Mouse (Mus musculus): ENCODE data around the gene Ubald1. TPM values are rescaled to one million over a fixed set of nuclear protein-coding genes. Genes with fewer than 3 reads are reported as not detected.
A peak's percentile ranks its signal among the peaks of the same experiment; 100 is the strongest.

Gene Ubald1
- total and polyA plus RNA-seq, 3 experiments: 9.6 to 53.7 (median 11.6) TPM

DNA sequence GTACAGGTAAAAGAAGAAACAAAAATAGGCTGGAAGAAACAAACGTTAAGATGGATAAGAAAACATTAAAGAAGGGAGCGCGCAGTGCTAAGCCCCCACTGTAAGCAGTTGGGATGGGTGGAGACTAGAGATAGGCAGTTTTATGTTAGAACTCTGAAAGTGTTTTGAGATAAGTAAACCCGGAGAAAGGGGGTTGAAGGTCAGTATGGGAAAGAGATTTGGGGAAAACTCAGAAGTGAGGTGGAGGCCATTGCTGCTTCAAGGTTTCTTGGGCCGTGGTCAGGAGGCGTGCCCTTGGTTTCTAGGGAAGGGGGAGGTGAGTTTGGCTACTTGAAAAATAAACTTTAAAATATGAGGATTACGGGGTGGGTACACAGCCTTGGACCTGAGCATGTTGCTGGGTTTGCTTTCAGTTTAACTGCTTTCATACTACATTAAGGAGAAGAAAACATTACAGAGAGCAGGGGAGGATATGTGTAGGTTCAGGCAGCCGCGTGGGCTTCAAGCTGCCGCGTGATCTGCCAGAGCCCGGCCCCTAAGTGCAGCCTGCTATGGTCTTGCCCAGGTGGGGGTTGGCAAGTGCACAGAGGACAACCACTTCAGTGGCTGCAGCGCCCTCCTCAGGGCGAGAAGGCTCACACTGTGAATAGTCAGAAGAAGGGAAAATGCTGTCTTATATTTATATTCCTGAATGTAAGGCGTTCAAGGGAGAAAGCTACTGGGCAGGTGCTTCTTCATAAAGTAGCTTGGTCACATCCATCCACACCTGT lies 48.3 kb downstream of the Ubald1 start:
- Histone ChIP-seq H3K9me3 (replicated peaks; ENCODE audit: low read length) (no peaks in the 10 kb centered on the region), H3K9ac (ENCODE audit: insufficient read depth, low read depth) (no peak overlapping the region), H3K27ac (ENCODE audit: insufficient read depth, low read depth) (no peak overlapping the region), H3K79me2 (replicated peaks; ENCODE audit: control insufficient read depth, extremely low read depth, insufficient read depth, poor library complexity, severe bottlenecking) (no peaks in the 10 kb centered on the region), H3K4me1 (ENCODE audit: control insufficient read depth in 1 of 2, insufficient read depth in 2 of 2) (peaks cover 3 to 5% of the 10 kb centered on the region in 2 experiments; a peak in 2 of 4 replicates), H3K4me3 (replicated peaks in 1 of 3; ENCODE audit: low read depth in 2 of 3, low read length in 2 of 3, poor library complexity in 1 of 3) (no peak overlapping the region), H3K36me3 (replicated peaks in 1 of 2; ENCODE audit: control insufficient read depth in 1 of 2, insufficient read depth in 1 of 2, low read length in 1 of 2) (no peaks in the 10 kb centered on the region), H3K27me3 (replicated peaks) (no peaks in the 10 kb centered on the region), H3K4me2 (ENCODE audit: insufficient read depth, low read depth, poor library complexity, severe bottlenecking) (no peak overlapping the region)
- dilution Hi-C loops (cut with MboI; ENCODE audit: extremely low pct_ligation_motif_present, extremely low pct_unique_long_range_greater_than_20kb, low sequenced_read_pairs) (no loop called here), in situ Hi-C loops (cut with MboI; ENCODE audit: low pct_ligation_motif_present, low pct_unique_long_range_greater_than_20kb, low sequenced_read_pairs) (no loop called here)
- no peak for DNase-seq (ENCODE audit: extremely low read depth)
- TF ChIP-seq RAD21 (IDR thresholded peaks at IDR 0.05; ENCODE audit: low read depth, low read length) (no peak; the same call in 1 of the 2 replicates), CTCF (conservative IDR thresholded peaks at IDR 0.05 in 1 of 2, IDR thresholded peaks at IDR 0.05 in 1 of 2; ENCODE audit: low read depth in 2 of 2, low read length in 2 of 2) (peak in 1 of 2 experiments; percentile 30; a peak in 2 of 4 replicates)

DNA sequence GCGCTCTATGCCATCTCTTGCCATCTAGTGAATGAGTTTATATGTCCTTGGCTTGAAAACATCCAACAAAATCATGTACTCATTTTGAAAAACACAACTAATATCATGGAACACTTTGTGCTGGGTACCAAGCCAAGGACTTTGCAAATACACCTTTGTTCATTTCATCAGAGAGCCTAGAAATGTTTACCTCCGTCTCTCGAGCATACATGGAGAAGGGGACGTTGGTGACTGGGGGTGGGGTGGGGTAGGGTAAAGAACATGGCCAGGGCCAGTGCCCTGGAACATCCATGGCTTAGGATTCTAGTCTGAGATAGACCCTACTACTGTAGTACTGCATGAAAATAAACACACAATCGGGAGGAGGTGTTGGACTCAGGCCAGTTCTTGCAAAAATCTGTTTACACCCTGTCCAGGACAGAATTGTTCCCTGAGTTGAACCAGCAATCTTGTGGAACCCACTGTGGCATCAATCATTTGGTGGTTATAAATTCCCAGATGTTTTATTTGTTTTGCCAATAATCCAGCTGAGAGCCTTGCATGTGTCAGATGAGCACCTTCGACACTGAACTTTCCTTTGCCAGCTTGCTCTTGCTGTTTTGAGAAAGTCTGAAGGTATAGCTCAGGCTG lies 50.7 kb downstream of the Ubald1 start:
- no peak for DNase-seq (ENCODE audit: extremely low read depth)
- no peaks in the 10 kb centered on the region for H3K27me3 ChIP-seq (replicated peaks)
- in situ Hi-C loops (cut with MboI; ENCODE audit: low pct_ligation_motif_present, low pct_unique_long_range_greater_than_20kb, low sequenced_read_pairs): no loop called here
- dilution Hi-C loops (cut with MboI; ENCODE audit: extremely low pct_ligation_motif_present, extremely low pct_unique_long_range_greater_than_20kb, low sequenced_read_pairs): no loop called here
- H3K27ac ChIP-seq (ENCODE audit: insufficient read depth, low read depth): no peak overlapping the region
- no peaks in the 10 kb centered on the region for H3K79me2 ChIP-seq (replicated peaks; ENCODE audit: control insufficient read depth, extremely low read depth, insufficient read depth, poor library complexity, severe bottlenecking)
- TF ChIP-seq ZNF384 (IDR thresholded peaks at IDR 0.05; ENCODE audit: low read depth, low read length): no peak
- no peak overlapping the region for H3K4me2 ChIP-seq (ENCODE audit: insufficient read depth, low read depth, poor library complexity, severe bottlenecking)
- H3K36me3 ChIP-seq (replicated peaks in 1 of 2; ENCODE audit: control insufficient read depth in 1 of 2, insufficient read depth in 1 of 2, low read length in 1 of 2): no peaks in the 10 kb centered on the region
- H3K4me1 ChIP-seq (ENCODE audit: control insufficient read depth in 1 of 2, insufficient read depth in 2 of 2): peaks cover 3 to 5% of the 10 kb centered on the region in 2 experiments; a peak in 2 of 4 replicates
- H3K9me3 ChIP-seq (replicated peaks; ENCODE audit: low read length): no peaks in the 10 kb centered on the region
- no peak overlapping the region for H3K4me3 ChIP-seq (replicated peaks in 1 of 3; ENCODE audit: low read depth in 2 of 3, low read length in 2 of 3, poor library complexity in 1 of 3)
- H3K9ac ChIP-seq (ENCODE audit: insufficient read depth, low read depth): no peak overlapping the region

DNA sequence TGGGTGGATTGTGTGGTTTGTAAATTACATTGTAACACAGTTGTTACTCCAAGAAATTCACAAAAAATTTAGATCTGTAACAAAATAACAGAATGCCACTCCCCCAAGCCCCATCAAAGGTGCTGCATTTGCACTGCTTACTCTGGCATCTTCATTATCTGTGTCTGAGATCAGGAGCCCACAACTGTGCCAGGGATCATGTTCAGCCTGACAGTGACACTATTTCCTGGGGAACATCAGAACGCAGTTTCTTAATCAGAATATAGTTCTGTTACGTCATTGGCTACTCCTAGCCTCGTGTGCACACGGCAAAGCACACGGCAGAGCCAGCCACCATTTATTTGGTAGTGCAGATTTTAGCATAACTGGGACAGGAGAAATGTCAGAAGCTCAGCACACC lies 52.5 kb downstream of the Ubald1 start:
- Histone ChIP-seq H3K9ac (ENCODE audit: insufficient read depth, low read depth) (no peak overlapping the region), H3K79me2 (replicated peaks; ENCODE audit: control insufficient read depth, extremely low read depth, insufficient read depth, poor library complexity, severe bottlenecking) (no peaks in the 10 kb centered on the region), H3K9me3 (replicated peaks; ENCODE audit: low read length) (no peaks in the 10 kb centered on the region), H3K36me3 (replicated peaks in 1 of 2; ENCODE audit: control insufficient read depth in 1 of 2, insufficient read depth in 1 of 2, low read length in 1 of 2) (no peaks in the 10 kb centered on the region), H3K4me2 (ENCODE audit: insufficient read depth, low read depth, poor library complexity, severe bottlenecking) (no peak overlapping the region), H3K4me3 (replicated peaks in 1 of 3; ENCODE audit: low read depth in 2 of 3, low read length in 2 of 3, poor library complexity in 1 of 3) (no peak overlapping the region), H3K4me1 (ENCODE audit: control insufficient read depth in 1 of 2, insufficient read depth in 2 of 2) (no peaks in the 10 kb centered on the region), H3K27ac (ENCODE audit: insufficient read depth, low read depth) (no peak overlapping the region), H3K27me3 (replicated peaks) (no peaks in the 10 kb centered on the region)
- in situ Hi-C loops (cut with MboI; ENCODE audit: low pct_ligation_motif_present, low pct_unique_long_range_greater_than_20kb, low sequenced_read_pairs) (no loop called here), dilution Hi-C loops (cut with MboI; ENCODE audit: extremely low pct_ligation_motif_present, extremely low pct_unique_long_range_greater_than_20kb, low sequenced_read_pairs) (no loop called here)
- TF ChIP-seq GABPA (IDR thresholded peaks at IDR 0.05; ENCODE audit: insufficient replicate concordance, low read depth, low read length) (no peak), RAD21 (IDR thresholded peaks at IDR 0.05; ENCODE audit: low read depth, low read length) (no peak), CTCF (conservative IDR thresholded peaks at IDR 0.05 in 1 of 2, IDR thresholded peaks at IDR 0.05 in 1 of 2; ENCODE audit: low read depth in 2 of 2, low read length in 2 of 2) (no peak), KAT2A (IDR thresholded peaks at IDR 0.05; ENCODE audit: insufficient replicate concordance, low read length) (no peak), NRF1 (IDR thresholded peaks at IDR 0.05; ENCODE audit: low read depth, low read length) (no peak), UBTF (IDR thresholded peaks at IDR 0.05; ENCODE audit: low read depth, low read length) (no peak), ZNF384 (IDR thresholded peaks at IDR 0.05; ENCODE audit: low read depth, low read length) (no peak), EP300 (IDR thresholded peaks at IDR 0.05; ENCODE audit: low read length) (no peak), MAZ (IDR thresholded peaks at IDR 0.05; ENCODE audit: low read depth, low read length) (no peak), ELF1 (IDR thresholded peaks at IDR 0.05; ENCODE audit: low read depth, low read length) (no peak), E2F4 (IDR thresholded peaks at IDR 0.05; ENCODE audit: insufficient replicate concordance, low read depth, low read length) (no peak)
- DNase-seq (ENCODE audit: extremely low read depth): no peak

Other genes with a start within 250 kb of the Ubald1 start
- gene Vasn, start 240.4 kb downstream of the Ubald1 start, total RNA-seq (2012; rRNA removed): 1.4 and 2.0 TPM in 2 replicates
- 2.2 TPM in 2 replicates for gene Vasn, start 240.4 kb downstream of the Ubald1 start, total RNA-seq (2014; rRNA removed)
- gene Vasn, start 240.4 kb downstream of the Ubald1 start, polyA plus RNA-seq (2012; ENCODE audit: insufficient read length, low read depth): 4.1 and 5.0 TPM in 2 replicates
- gene Dnaja3, start 240.3 kb downstream of the Ubald1 start, total RNA-seq (2012; rRNA removed): 80.4 and 81.8 TPM in 2 replicates
- 85.1 and 85.3 TPM in 2 replicates for gene Dnaja3, start 240.3 kb downstream of the Ubald1 start, total RNA-seq (2014; rRNA removed)
- 51.5 and 56.6 TPM in 2 replicates for gene Dnaja3, start 240.3 kb downstream of the Ubald1 start, polyA plus RNA-seq (2012; ENCODE audit: insufficient read length, low read depth)
- 19.8 and 20.0 TPM in 2 replicates for gene Coro7, start 200.5 kb downstream of the Ubald1 start, total RNA-seq (2012; rRNA removed)
- 5.7 and 6.1 TPM in 2 replicates for gene Coro7, start 200.5 kb downstream of the Ubald1 start, total RNA-seq (2014; rRNA removed)
- 40.2 and 43.2 TPM in 2 replicates for gene Coro7, start 200.5 kb downstream of the Ubald1 start, polyA plus RNA-seq (2012; ENCODE audit: insufficient read length, low read depth)
- 20.0 and 20.3 TPM in 2 replicates for gene Nmral1, start 161.0 kb downstream of the Ubald1 start, total RNA-seq (2012; rRNA removed)
- 2.4 and 3.6 TPM in 2 replicates for gene Nmral1, start 161.0 kb downstream of the Ubald1 start, total RNA-seq (2014; rRNA removed)
- 3.2 TPM in 2 replicates for gene Nmral1, start 161.0 kb downstream of the Ubald1 start, polyA plus RNA-seq (2012; ENCODE audit: insufficient read length, low read depth)
- gene Hmox2, start 154.0 kb downstream of the Ubald1 start, total RNA-seq (2012; rRNA removed): 72.3 and 73.2 TPM in 2 replicates
- gene Hmox2, start 154.0 kb downstream of the Ubald1 start, total RNA-seq (2014; rRNA removed): 74.0 and 80.4 TPM in 2 replicates
- gene Hmox2, start 154.0 kb downstream of the Ubald1 start, polyA plus RNA-seq (2012; ENCODE audit: insufficient read length, low read depth): 91.9 and 121 TPM in 2 replicates
- gene Cdip1, start 90.0 kb downstream of the Ubald1 start, total RNA-seq (2012; rRNA removed): 28.0 and 28.7 TPM in 2 replicates
- gene Cdip1, start 90.0 kb downstream of the Ubald1 start, total RNA-seq (2014; rRNA removed): 20.0 and 22.3 TPM in 2 replicates
- gene Cdip1, start 90.0 kb downstream of the Ubald1 start, polyA plus RNA-seq (2012; ENCODE audit: insufficient read length, low read depth): 18.5 and 22.2 TPM in 2 replicates
- gene 4930562C15Rik, start 44.9 kb downstream of the Ubald1 start, total RNA-seq (2012; rRNA removed): 0.04 and 0.13 TPM in 2 replicates
- 0.11 and 0.20 TPM in 2 replicates for gene 4930562C15Rik, start 44.9 kb downstream of the Ubald1 start, total RNA-seq (2014; rRNA removed)
- gene 4930562C15Rik, start 44.9 kb downstream of the Ubald1 start, polyA plus RNA-seq (2012; ENCODE audit: insufficient read length, low read depth): 0.59 and 0.80 TPM in 2 replicates
- 14.1 and 16.9 TPM in 2 replicates for gene Mgrn1, start 5.9 kb upstream of the Ubald1 start, total RNA-seq (2012; rRNA removed)
- gene Mgrn1, start 5.9 kb upstream of the Ubald1 start, total RNA-seq (2014; rRNA removed): 9.0 and 11.7 TPM in 2 replicates
- 12.9 and 15.5 TPM in 2 replicates for gene Mgrn1, start 5.9 kb upstream of the Ubald1 start, polyA plus RNA-seq (2012; ENCODE audit: insufficient read length, low read depth)
- gene Nudt16l1, start 58.4 kb upstream of the Ubald1 start, total RNA-seq (2012; rRNA removed): 65.7 and 66.1 TPM in 2 replicates
- 32.8 and 36.3 TPM in 2 replicates for gene Nudt16l1, start 58.4 kb upstream of the Ubald1 start, total RNA-seq (2014; rRNA removed)
- gene Nudt16l1, start 58.4 kb upstream of the Ubald1 start, polyA plus RNA-seq (2012; ENCODE audit: insufficient read length, low read depth): 94.9 and 101 TPM in 2 replicates
- gene Anks3, start 83.9 kb upstream of the Ubald1 start, total RNA-seq (2012; rRNA removed): 24.4 and 34.0 TPM in 2 replicates
- 17.0 and 17.4 TPM in 2 replicates for gene Anks3, start 83.9 kb upstream of the Ubald1 start, total RNA-seq (2014; rRNA removed)
- gene Anks3, start 83.9 kb upstream of the Ubald1 start, polyA plus RNA-seq (2012; ENCODE audit: insufficient read length, low read depth): 33.5 and 34.9 TPM in 2 replicates
- gene Sept12, start 117.5 kb upstream of the Ubald1 start, total RNA-seq (2012; rRNA removed): not detected in 2 replicates
- gene Sept12, start 117.5 kb upstream of the Ubald1 start, total RNA-seq (2014; rRNA removed): 0.13 TPM in 1 of 2 replicates, not detected in the other
- gene Sept12, start 117.5 kb upstream of the Ubald1 start, polyA plus RNA-seq (2012; ENCODE audit: insufficient read length, low read depth): not detected in 2 replicates
- gene Smim22, start 127.0 kb upstream of the Ubald1 start, total RNA-seq (2012; rRNA removed): not detected in 2 replicates
- gene Smim22, start 127.0 kb upstream of the Ubald1 start, total RNA-seq (2014; rRNA removed): not detected in 2 replicates
- gene Smim22, start 127.0 kb upstream of the Ubald1 start, polyA plus RNA-seq (2012; ENCODE audit: insufficient read length, low read depth): not detected in 2 replicates
- gene Rogdi, start 133.2 kb upstream of the Ubald1 start, total RNA-seq (2012; rRNA removed): 27.7 and 33.4 TPM in 2 replicates
- 21.5 and 25.1 TPM in 2 replicates for gene Rogdi, start 133.2 kb upstream of the Ubald1 start, total RNA-seq (2014; rRNA removed)
- 121 and 130 TPM in 2 replicates for gene Rogdi, start 133.2 kb upstream of the Ubald1 start, polyA plus RNA-seq (2012; ENCODE audit: insufficient read length, low read depth)
- gene Glyr1, start 169.5 kb upstream of the Ubald1 start, total RNA-seq (2012; rRNA removed): 90.6 and 103 TPM in 2 replicates
- 130 and 134 TPM in 2 replicates for gene Glyr1, start 169.5 kb upstream of the Ubald1 start, total RNA-seq (2014; rRNA removed)
- gene Glyr1, start 169.5 kb upstream of the Ubald1 start, polyA plus RNA-seq (2012; ENCODE audit: insufficient read length, low read depth): 125 and 132 TPM in 2 replicates
- gene Ubn1, start 169.7 kb upstream of the Ubald1 start, total RNA-seq (2012; rRNA removed): 31.0 and 33.2 TPM in 2 replicates
- gene Ubn1, start 169.7 kb upstream of the Ubald1 start, total RNA-seq (2014; rRNA removed): 14.3 and 17.4 TPM in 2 replicates
- 30.4 and 32.5 TPM in 2 replicates for gene Ubn1, start 169.7 kb upstream of the Ubald1 start, polyA plus RNA-seq (2012; ENCODE audit: insufficient read length, low read depth)